Mouse (Mus musculus) retina, postnatal 7 days (tissue): ENCODE data around the gene Trpm1.
A peak's percentile ranks its signal among the peaks of the same experiment; 100 is the strongest.

Experiments used
- DNase-seq: peaks from one replicate; pipeline ENCODE4 v3.0.0-alpha.2; 2012; ENCODE audit warnings: low read depth, low spot score

The Trpm1 gene

GRCm38 (mm10) chr7:64287414-64288091 lies 133.9 kb downstream of the Trpm1 start, which contains the start of gene Mtmr10:
Mtmr10 (plus strand) TSS chr7:64287653.
- DNase-seq: peak; percentile 97

GRCm38 (mm10) chr7:64289416-64289815 lies 135.8 kb downstream of the Trpm1 start:
- no peak for DNase-seq

- no peak for DNase-seq
These were observed 136.8 kb downstream of the Trpm1 start for GRCm38 (mm10) chr7:64290431-64290830.

GRCm38 (mm10) chr7:64291722-64292121 lies 138.1 kb downstream of the Trpm1 start:
- no peak for DNase-seq

- DNase-seq: no peak
These were observed 142.8 kb downstream of the Trpm1 start for GRCm38 (mm10) chr7:64296286-64297010.

- DNase-seq: no peak
These were observed 156.6 kb downstream of the Trpm1 start for GRCm38 (mm10) chr7:64310241-64310640.

GRCm38 (mm10) chr7:64310756-64311155 lies 157.1 kb downstream of the Trpm1 start:
- DNase-seq: no peak

- DNase-seq: no peak
These were observed 159.2 kb downstream of the Trpm1 start for GRCm38 (mm10) chr7:64312811-64313210.
